8 mouse cellular contexts compared by ENCODE assay signal in genomic region chr1:55053005-55053404, GRCm38 (mm10). TPM values are rescaled to one million over a fixed set of nuclear protein-coding genes. Genes with fewer than 3 reads are reported as not detected.
DNase-seq lines count a peak whose midpoint lies in the region; ATAC-seq and TF ChIP-seq lines count a peak whose summit lies in the region.

No protein-coding gene starts in this region.

- TF ChIP-seq CTCF in liver, adult 2 months (IDR thresholded peaks at IDR 0.05; ENCODE audit: low read depth, low read length), result no peak

- H3K79me2 ChIP-seq in liver, adult 2 months (ENCODE audit: control insufficient read depth, insufficient read depth, low read length), result peaks cover 24% of the 10 kb centered on the region; the same call in 1 of the 2 replicates

- no peak for TF ChIP-seq POLR2A in liver, adult 2 months (IDR thresholded peaks at IDR 0.05; ENCODE audit: extremely low read depth, insufficient read depth, low read length)

- H3K4me2 ChIP-seq in hindbrain, embryonic 12.5 days (replicated peaks), result peak overlapping the region; percentile 84
- H3K4me2 ChIP-seq in midbrain, embryonic 16.5 days (ENCODE audit: low read length), result peak overlapping the region; percentile 67

- H3K27me3 ChIP-seq in hindbrain, embryonic 12.5 days, result no peaks in the 10 kb centered on the region
- H3K27me3 ChIP-seq in liver, adult 2 months (ENCODE audit: control insufficient read depth, insufficient read depth, low read length), result no peaks in the 10 kb centered on the region
- no peaks in the 10 kb centered on the region; the same call in 1 of the 2 replicates for H3K27me3 ChIP-seq in midbrain, embryonic 16.5 days (ENCODE audit: control insufficient read depth, insufficient read depth, low read depth, low read length)

- peak; percentile 57 for DNase-seq in embryo, embryonic 10 days (ENCODE audit: low spot score)
- no peak for DNase-seq in embryo, embryonic 9.5 days (ENCODE audit: extremely low spot score)
- DNase-seq in T-cell, adult 2 months (ENCODE audit: low spot score), result peak; percentile 56
- DNase-seq in liver, adult 2 months (ENCODE audit: extremely low read depth, low read depth, low spot score), result peak; percentile 88
- DNase-seq in cerebellum, postnatal 25 days, result no peak

- H3K9me3 ChIP-seq in hindbrain, embryonic 12.5 days (replicated peaks), result no peaks in the 10 kb centered on the region
- H3K9me3 ChIP-seq in midbrain, embryonic 16.5 days (replicated peaks; ENCODE audit: control insufficient read depth, low read length, poor library complexity, severe bottlenecking), result no peaks in the 10 kb centered on the region

- ATAC-seq in erythroid progenitor cell, adult 5-6 weeks (replicated peaks; ENCODE audit: low FRiP score, poor library complexity, severe bottlenecking), result peak; percentile 82
- ATAC-seq in hindbrain, embryonic 12.5 days (ENCODE audit: low FRiP score), result peak; percentile 77
- peak; percentile 72 for ATAC-seq in midbrain, embryonic 16.5 days

- no peaks in the 10 kb centered on the region for H3K36me3 ChIP-seq in hindbrain, embryonic 12.5 days
- H3K36me3 ChIP-seq in liver, adult 2 months (ENCODE audit: control insufficient read depth, insufficient read depth, low read length), result peaks cover 14% of the 10 kb centered on the region; the same call in 1 of the 2 replicates
- H3K36me3 ChIP-seq in midbrain, embryonic 16.5 days (ENCODE audit: control insufficient read depth, insufficient read depth, low read length), result no peaks in the 10 kb centered on the region

- under 1% methylated on average over 41 of the region's 42 CpGs for WGBS in hindbrain, embryonic 12.5 days
- WGBS in liver, adult 2 months, result under 1% methylated on average over 42 of the region's 42 CpGs
- WGBS in midbrain, embryonic 16.5 days, result under 1% methylated on average over 42 of the region's 42 CpGs

- peak overlapping the region; percentile 64 for H3K27ac ChIP-seq in hindbrain, embryonic 12.5 days
- H3K27ac ChIP-seq in liver, adult 2 months (replicated peaks; ENCODE audit: insufficient read depth, low read depth, low read length), result peak overlapping the region; percentile 97
- peak overlapping the region; percentile 80 for H3K27ac ChIP-seq in midbrain, embryonic 16.5 days (ENCODE audit: low read length)

- peak overlapping the region; percentile 79 for H3K4me3 ChIP-seq in hindbrain, embryonic 12.5 days
- peak overlapping the region; percentile 81 for H3K4me3 ChIP-seq in liver, adult 2 months (ENCODE audit: insufficient read depth, low read depth, low read length)
- peak overlapping the region; percentile 84 for H3K4me3 ChIP-seq in midbrain, embryonic 16.5 days (ENCODE audit: low read depth, low read length)

- peak overlapping the region; percentile 75 for H3K9ac ChIP-seq in hindbrain, embryonic 12.5 days
- H3K9ac ChIP-seq in liver, adult 2 months (ENCODE audit: low read depth, low read length), result peak overlapping the region; percentile 92
- peak overlapping the region; percentile 78 for H3K9ac ChIP-seq in midbrain, embryonic 16.5 days (ENCODE audit: low read depth, low read length)

- peaks cover 12% of the 10 kb centered on the region for H3K4me1 ChIP-seq in hindbrain, embryonic 12.5 days
- H3K4me1 ChIP-seq in liver, adult 2 months (ENCODE audit: control insufficient read depth, insufficient read depth, low read length), result peaks cover 21% of the 10 kb centered on the region
- H3K4me1 ChIP-seq in midbrain, embryonic 16.5 days (ENCODE audit: control insufficient read depth, insufficient read depth, low read length), result peaks cover 10% of the 10 kb centered on the region

RNA-seq across cellular contexts. Expression of gene Coq10b, which starts 0.4 kb away (rescaled TPM):
- total RNA-seq in erythroid progenitor cell, adult 5-6 weeks (2015; ENCODE audit: low replicate concordance), result 12.6 and 21.0 TPM in 2 replicates
- total RNA-seq in erythroid progenitor cell, adult 5-6 weeks (2017; ENCODE audit: low replicate concordance), result 10.1 and 26.6 TPM in 2 replicates
- polyA plus RNA-seq in hindbrain, embryonic 12.5 days (2016; fragmentation: Nextera tagmentation; extraction: Ambion mirVana), result 29.8 and 31.4 TPM in 2 replicates
- total RNA-seq in liver, adult 2 months (2014; rRNA removed), result 43.4 and 63.2 TPM in 2 replicates
- 6.3 and 7.8 TPM in 2 replicates for polyA plus RNA-seq in liver, adult 2 months (2012; rRNA removed)
- 29.9 and 34.4 TPM in 2 replicates for polyA plus RNA-seq in midbrain, embryonic 16.5 days (2015; fragmentation: Nextera tagmentation; extraction: Ambion mirVana)

RNA-seq across cellular contexts. Expression of gene Sf3b1, which starts 25.7 kb away (rescaled TPM):
- 230 and 235 TPM in 2 replicates for total RNA-seq in erythroid progenitor cell, adult 5-6 weeks (2015; ENCODE audit: low replicate concordance)
- total RNA-seq in erythroid progenitor cell, adult 5-6 weeks (2017; ENCODE audit: low replicate concordance), result 189 and 207 TPM in 2 replicates
- polyA plus RNA-seq in hindbrain, embryonic 12.5 days (2016; fragmentation: Nextera tagmentation; extraction: Ambion mirVana), result 347 and 353 TPM in 2 replicates
- 73.8 and 89.0 TPM in 2 replicates for total RNA-seq in liver, adult 2 months (2014; rRNA removed)
- 11.0 and 13.6 TPM in 2 replicates for polyA plus RNA-seq in liver, adult 2 months (2012; rRNA removed)
- 297 and 327 TPM in 2 replicates for polyA plus RNA-seq in midbrain, embryonic 16.5 days (2015; fragmentation: Nextera tagmentation; extraction: Ambion mirVana)

RNA-seq across cellular contexts. Expression of gene Hspe1, which starts 34.9 kb away (rescaled TPM):
- 63.4 and 84.3 TPM in 2 replicates for total RNA-seq in erythroid progenitor cell, adult 5-6 weeks (2015; ENCODE audit: low replicate concordance)
- total RNA-seq in erythroid progenitor cell, adult 5-6 weeks (2017; ENCODE audit: low replicate concordance), result 40.1 and 54.0 TPM in 2 replicates
- 303 and 338 TPM in 2 replicates for polyA plus RNA-seq in hindbrain, embryonic 12.5 days (2016; fragmentation: Nextera tagmentation; extraction: Ambion mirVana)
- total RNA-seq in liver, adult 2 months (2014; rRNA removed), result 194 and 259 TPM in 2 replicates
- 29.5 and 41.5 TPM in 2 replicates for polyA plus RNA-seq in liver, adult 2 months (2012; rRNA removed)
- 224 and 238 TPM in 2 replicates for polyA plus RNA-seq in midbrain, embryonic 16.5 days (2015; fragmentation: Nextera tagmentation; extraction: Ambion mirVana)

RNA-seq across cellular contexts. Expression of gene Hspd1, which starts 35.0 kb away (rescaled TPM):
- 21.3 and 49.9 TPM in 2 replicates for total RNA-seq in erythroid progenitor cell, adult 5-6 weeks (2015; ENCODE audit: low replicate concordance)
- 35.6 and 60.8 TPM in 2 replicates for total RNA-seq in erythroid progenitor cell, adult 5-6 weeks (2017; ENCODE audit: low replicate concordance)
- polyA plus RNA-seq in hindbrain, embryonic 12.5 days (2016; fragmentation: Nextera tagmentation; extraction: Ambion mirVana), result 304 and 325 TPM in 2 replicates
- total RNA-seq in liver, adult 2 months (2014; rRNA removed), result 262 and 301 TPM in 2 replicates
- 52.3 and 59.2 TPM in 2 replicates for polyA plus RNA-seq in liver, adult 2 months (2012; rRNA removed)
- polyA plus RNA-seq in midbrain, embryonic 16.5 days (2015; fragmentation: Nextera tagmentation; extraction: Ambion mirVana), result 255 and 276 TPM in 2 replicates

Comparison
In these comparisons a context has a peak if more than half of its experiments do, and no peak if none do; other contexts are left out.
1. DNase-seq: peak in embryo, embryonic 10 days (single experiment), T-cell, adult 2 months (single experiment) and liver, adult 2 months (single experiment); none in embryo, embryonic 9.5 days (single experiment) and cerebellum, postnatal 25 days (0 of 2).
2. RNA of gene Sf3b1, which starts 25.7 kb away (polyA plus RNA-seq): 347 to 353 TPM in hindbrain, embryonic 12.5 days and 297 to 327 TPM in midbrain, embryonic 16.5 days; 11.0 to 13.6 TPM in liver, adult 2 months; every median in the first group is over 10 times any median in the second.
3. Peak in every context shown above with its lines, with median percentiles within 50 percentile points of each other: ATAC-seq, H3K27ac ChIP-seq, H3K4me3 ChIP-seq and H3K9ac ChIP-seq.